ENCODE assay signal across 22 mouse cellular contexts in the genomic region with DNA sequence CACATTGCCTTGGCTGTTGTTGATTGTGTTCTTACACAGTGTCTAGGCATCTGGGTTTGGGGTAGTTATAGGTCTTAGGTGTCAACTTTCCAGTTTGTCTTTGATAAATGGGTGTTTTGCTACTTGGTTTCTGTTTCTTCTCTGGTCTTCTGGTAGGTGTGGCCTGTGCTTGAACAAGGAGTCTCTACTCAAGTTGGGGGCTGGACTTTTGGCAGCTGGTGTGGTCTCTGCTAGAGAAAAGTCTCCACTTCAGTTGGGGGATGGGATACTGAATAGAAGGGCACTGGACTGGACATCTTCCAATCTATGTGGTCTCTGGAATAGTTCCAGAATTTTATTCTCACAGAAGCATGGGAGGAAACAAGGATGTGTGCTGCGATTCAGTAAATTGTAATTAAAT. TPM values are rescaled to one million over a fixed set of nuclear protein-coding genes. Genes with fewer than 3 reads are reported as not detected.
DNase-seq lines count a peak whose midpoint lies in the region; ATAC-seq lines count a peak whose summit lies in the region.
"Had no signal": no experiment of that assay in that cellular context is flagged by ENCODE, and none has a peak within 500 bp of the region (broad histone marks: within the 10 kb centered on the region; RNA-seq: fewer than 3 reads in every experiment).

No protein-coding gene starts in this region.

- ATAC-seq in hematopoietic stem cell, adult 5-6 weeks (replicated peaks in 1 of 2; ENCODE audit: insufficient read depth in 1 of 2, low FRiP score in 2 of 2, low TSS enrichment in 1 of 2, low read depth in 1 of 2, poor library complexity in 2 of 2, severe bottlenecking in 2 of 2): peak; percentile 76 to 86
- ATAC-seq: activated CD4-positive, CD25-positive, alpha-beta regulatory T cell, adult 4 months; CD4-positive, CD25-positive, alpha-beta regulatory T cell, adult 4 months; Patski had no signal

- peak; percentile 6 for DNase-seq in 3T3-L1 (ENCODE audit: low read depth, low spot score)
- peak; percentile 43 for DNase-seq in 416B (ENCODE audit: low read depth)
- DNase-seq in layer of hippocampus, postnatal 25 days (ENCODE audit: extremely low spot score in 1 of 2, low spot score in 1 of 2): no peak
- DNase-seq in heart, adult 8-10 months (ENCODE audit: low spot score): no peak
- DNase-seq in cerebellum, adult 9-10 months: no peak
- DNase-seq: adrenal gland, adult 2 months; adrenal gland, adult 8-10 months; adrenal gland, postnatal 10 days; adrenal gland, postnatal 14 days; adrenal gland, postnatal 25 days; adrenal gland, postnatal 36 days; B cell, adult 2 months; cerebellum, adult 11 months; cerebellum, adult 11-12 months; cerebellum, adult 18-20 months; cerebellum, adult 2 months; cerebellum, adult 8-10 months had no signal

RNA-seq across cellular contexts. Expression of a gene that starts 44.9 kb away (rescaled TPM):
- total RNA-seq in hematopoietic stem cell, adult 5-6 weeks (2017): 16.1 and 21.2 TPM in 2 replicates
- total RNA-seq in layer of hippocampus, postnatal 25 days (2021): 10 to 100 TPM; 68.2 to 69.2 TPM
- 10 to 100 TPM; 12.1 to 16.7 (median 14.0) TPM for total RNA-seq in heart, adult 8-10 months (2022)
- total RNA-seq: MEL had no signal

Comparison
In these comparisons a context has a peak if more than half of its experiments do, and no peak if none do; other contexts are left out.
1. DNase-seq: peak in 3T3-L1 (single experiment) and 416B (single experiment); none in layer of hippocampus, postnatal 25 days (0 of 2), heart, adult 8-10 months (single experiment) and cerebellum, adult 9-10 months (single experiment).